Mouse (Mus musculus) lung, postnatal 0 days (tissue): ENCODE measurements around the gene Vat1.
"Not testable (repeated sequence)": the region's sequence is repeated elsewhere in the genome, so short reads cannot be mapped to it uniquely, and the experiment has no call there.

ENCODE experiments used
- CTCF ChIP-seq: IDR thresholded peaks from 2 replicates; pipeline ENCODE4 v1.5.1; 2016; ENCODE audit warnings: antibody characterized with exemption, mild to moderate bottlenecking
- EP300 ChIP-seq: IDR thresholded peaks from 2 replicates; pipeline ENCODE4 v1.6.1; 2016; ENCODE audit warnings: antibody characterized with exemption, mild to moderate bottlenecking, control low read depth

DNA sequence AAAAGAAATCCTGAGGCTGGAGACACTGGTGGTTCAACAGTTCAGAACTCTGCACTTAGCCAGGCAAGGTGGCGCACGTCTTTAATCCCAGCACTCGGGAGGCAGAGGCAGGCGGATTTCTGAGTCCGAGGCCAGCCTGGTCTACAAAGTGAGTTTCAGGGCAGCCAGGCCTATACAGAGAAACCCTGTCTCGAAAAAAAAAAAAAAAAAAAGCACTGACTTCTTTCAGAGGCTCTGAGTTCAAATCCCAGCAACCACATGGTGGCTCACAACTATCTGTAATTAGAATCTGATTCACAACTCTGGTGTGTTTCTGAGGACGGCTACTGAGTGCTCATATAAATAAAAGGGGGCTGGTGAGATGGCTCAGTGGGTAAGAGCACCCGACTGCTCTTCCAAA is 19.2 kb downstream of the Vat1 start:
- not testable (repeated sequence) for TF ChIP-seq CTCF, EP300
